Mouse (Mus musculus): ENCODE measurements at regions not wholly inside any gene's neighbourhood (a gene's known extent, or its start where the extent isn't known, plus 50 kb on each side); places are given as distances from the start of the nearest gene placed in this dataset.

GRCm38 (mm10) chr10:9534552-9534951 lies 140.5 kb downstream of the Samd5 start:
- Histone ChIP-seq H3K4me3 (ENCODE audit: low read depth, low read length) (no peak overlapping the region), H3K36me3 (ENCODE audit: control insufficient read depth, insufficient read depth, low read length) (no peaks in the 10 kb centered on the region), H3K4me2 (ENCODE audit: low read length) (no peak overlapping the region), H3K27ac (ENCODE audit: low read depth, low read length) (no peak overlapping the region), H3K27me3 (replicated peaks; ENCODE audit: control insufficient read depth, insufficient read depth, low read length) (no peaks in the 10 kb centered on the region), H3K9me3 (replicated peaks; ENCODE audit: control insufficient read depth, low read length) (no peaks in the 10 kb centered on the region), H3K4me1 (ENCODE audit: control insufficient read depth, insufficient read depth, low read length) (peaks cover 6% of the 10 kb centered on the region; the same call in 1 of the 2 replicates), H3K9ac (ENCODE audit: low read length) (no peak overlapping the region)
- ATAC-seq = peak; percentile 67
- WGBS = 31% methylated on average over 8 of the region's 8 CpGs
- DNase-seq (ENCODE audit: low spot score) = peak; percentile 55

GRCm38 (mm10) chr10:9533283-9533682 lies 141.7 kb downstream of the Samd5 start:
- H3K4me1 ChIP-seq (ENCODE audit: control insufficient read depth, insufficient read depth, low read length) = peaks cover 6% of the 10 kb centered on the region; the same call in 1 of the 2 replicates
- WGBS = 16% methylated on average over 2 of the region's 2 CpGs
- H3K9me3 ChIP-seq (replicated peaks; ENCODE audit: control insufficient read depth, low read length) = no peaks in the 10 kb centered on the region
- no peak overlapping the region for H3K27ac ChIP-seq (ENCODE audit: low read depth, low read length)
- no peaks in the 10 kb centered on the region for H3K27me3 ChIP-seq (replicated peaks; ENCODE audit: control insufficient read depth, insufficient read depth, low read length)
- H3K9ac ChIP-seq (ENCODE audit: low read length) = no peak overlapping the region
- H3K4me3 ChIP-seq (ENCODE audit: low read depth, low read length) = no peak overlapping the region
- no peak overlapping the region for H3K4me2 ChIP-seq (ENCODE audit: low read length)
- ATAC-seq (no peak), DNase-seq (ENCODE audit: low spot score) (no peak)
- H3K36me3 ChIP-seq (ENCODE audit: control insufficient read depth, insufficient read depth, low read length) = no peaks in the 10 kb centered on the region

- no peaks in the 10 kb centered on the region for H3K36me3 ChIP-seq (ENCODE audit: control insufficient read depth, insufficient read depth, low read length)
- ATAC-seq = no peak
- 21% methylated on average over 5 of the region's 5 CpGs for WGBS
These were observed 143.1 kb downstream of the Samd5 start for GRCm38 (mm10) chr10:9531931-9532330.

GRCm38 (mm10) chr10:9529408-9529807 lies 145.6 kb downstream of the Samd5 start:
- H3K27ac ChIP-seq (ENCODE audit: low read depth, low read length) = no peak overlapping the region
- H3K9me3 ChIP-seq (replicated peaks; ENCODE audit: control insufficient read depth, low read length) = no peaks in the 10 kb centered on the region
- no peak overlapping the region for H3K9ac ChIP-seq (ENCODE audit: low read length)
- DNase-seq (ENCODE audit: low spot score) (no peak), ATAC-seq (no peak)
- no peak overlapping the region for H3K4me3 ChIP-seq (ENCODE audit: low read depth, low read length)
- WGBS = 71% methylated on average over 7 of the region's 7 CpGs
- no peak overlapping the region for H3K4me2 ChIP-seq (ENCODE audit: low read length)
- H3K27me3 ChIP-seq (replicated peaks; ENCODE audit: control insufficient read depth, insufficient read depth, low read length) = no peaks in the 10 kb centered on the region
- H3K4me1 ChIP-seq (ENCODE audit: control insufficient read depth, insufficient read depth, low read length) = peaks cover 6% of the 10 kb centered on the region; the same call in 1 of the 2 replicates
- H3K36me3 ChIP-seq (ENCODE audit: control insufficient read depth, insufficient read depth, low read length) = no peaks in the 10 kb centered on the region

More at GRCm38 (mm10) chr10:9531931-9532330, 143.1 kb downstream of the Samd5 start:
- H3K4me1 ChIP-seq (ENCODE audit: control insufficient read depth, insufficient read depth, low read length) = peaks cover 6% of the 10 kb centered on the region; the same call in 1 of the 2 replicates
- H3K4me3 ChIP-seq (ENCODE audit: low read depth, low read length) = no peak overlapping the region
- DNase-seq (ENCODE audit: low spot score) = no peak
- no peak overlapping the region for H3K4me2 ChIP-seq (ENCODE audit: low read length)
- no peaks in the 10 kb centered on the region for H3K27me3 ChIP-seq (replicated peaks; ENCODE audit: control insufficient read depth, insufficient read depth, low read length)
- H3K9me3 ChIP-seq (replicated peaks; ENCODE audit: control insufficient read depth, low read length) = no peaks in the 10 kb centered on the region
- H3K9ac ChIP-seq (ENCODE audit: low read length) = no peak overlapping the region
- H3K27ac ChIP-seq (ENCODE audit: low read depth, low read length) = no peak overlapping the region

GRCm38 (mm10) chr10:9528066-9528465 lies 146.9 kb downstream of the Samd5 start:
- H3K4me2 ChIP-seq (ENCODE audit: low read length) = no peak overlapping the region
- H3K27ac ChIP-seq (ENCODE audit: low read depth, low read length) = no peak overlapping the region
- no peak overlapping the region for H3K4me3 ChIP-seq (ENCODE audit: low read depth, low read length)
- H3K36me3 ChIP-seq (ENCODE audit: control insufficient read depth, insufficient read depth, low read length) = no peaks in the 10 kb centered on the region
- DNase-seq (ENCODE audit: low spot score) (no peak), ATAC-seq (no peak)
- WGBS = 86% methylated on average over 4 of the region's 4 CpGs
- H3K9ac ChIP-seq (ENCODE audit: low read length) = no peak overlapping the region
- H3K27me3 ChIP-seq (replicated peaks; ENCODE audit: control insufficient read depth, insufficient read depth, low read length) = no peaks in the 10 kb centered on the region
- no peaks in the 10 kb centered on the region for H3K9me3 ChIP-seq (replicated peaks; ENCODE audit: control insufficient read depth, low read length)
- H3K4me1 ChIP-seq (ENCODE audit: control insufficient read depth, insufficient read depth, low read length) = peaks cover 2% of the 10 kb centered on the region; the same call in 1 of the 2 replicates

- Histone ChIP-seq H3K9ac (ENCODE audit: low read length) (no peak overlapping the region), H3K36me3 (ENCODE audit: control insufficient read depth, insufficient read depth, low read length) (no peaks in the 10 kb centered on the region), H3K9me3 (replicated peaks; ENCODE audit: control insufficient read depth, low read length) (no peaks in the 10 kb centered on the region), H3K4me1 (ENCODE audit: control insufficient read depth, insufficient read depth, low read length) (peaks cover 3% of the 10 kb centered on the region; the same call in 1 of the 2 replicates), H3K27me3 (replicated peaks; ENCODE audit: control insufficient read depth, insufficient read depth, low read length) (no peaks in the 10 kb centered on the region), H3K4me2 (ENCODE audit: low read length) (no peak overlapping the region), H3K4me3 (ENCODE audit: low read depth, low read length) (no peak overlapping the region), H3K27ac (ENCODE audit: low read depth, low read length) (no peak overlapping the region)
- ATAC-seq (peak; percentile 58; the same call in 1 of the 2 replicates), DNase-seq (ENCODE audit: low spot score) (no peak)
- 54% methylated on average over 12 of the region's 12 CpGs for WGBS
These were observed 165.1 kb downstream of the Samd5 start for GRCm38 (mm10) chr10:9509764-9510390.

- 63% methylated on average over 17 of the region's 17 CpGs for WGBS
These were observed 165.8 kb downstream of the Samd5 start for GRCm38 (mm10) chr10:9509092-9509671.

GRCm38 (mm10) chr10:9503569-9504493 lies 171.2 kb downstream of the Samd5 start:
- no peak overlapping the region for H3K4me2 ChIP-seq (ENCODE audit: low read length)
- no peaks in the 10 kb centered on the region for H3K36me3 ChIP-seq (ENCODE audit: control insufficient read depth, insufficient read depth, low read length)
- H3K27ac ChIP-seq (ENCODE audit: low read depth, low read length) = 0 out of 2 replicates have a peak overlapping the region, but pooled peaks have one; percentile 2

More at GRCm38 (mm10) chr10:9509092-9509671, 165.8 kb downstream of the Samd5 start:
- Histone ChIP-seq H3K36me3 (ENCODE audit: control insufficient read depth, insufficient read depth, low read length) (no peaks in the 10 kb centered on the region), H3K4me2 (ENCODE audit: low read length) (no peak overlapping the region), H3K27ac (ENCODE audit: low read depth, low read length) (no peak overlapping the region), H3K9ac (ENCODE audit: low read length) (no peak overlapping the region), H3K9me3 (replicated peaks; ENCODE audit: control insufficient read depth, low read length) (no peaks in the 10 kb centered on the region), H3K4me1 (ENCODE audit: control insufficient read depth, insufficient read depth, low read length) (peaks cover 9% of the 10 kb centered on the region), H3K4me3 (ENCODE audit: low read depth, low read length) (no peak overlapping the region), H3K27me3 (replicated peaks; ENCODE audit: control insufficient read depth, insufficient read depth, low read length) (no peaks in the 10 kb centered on the region)
- ATAC-seq (no peak), DNase-seq (ENCODE audit: low spot score) (no peak)

More at GRCm38 (mm10) chr10:9503569-9504493, 171.2 kb downstream of the Samd5 start:
- DNase-seq (ENCODE audit: low spot score) = peak; percentile 80
- Histone ChIP-seq H3K9ac (ENCODE audit: low read length) (no peak overlapping the region), H3K4me3 (ENCODE audit: low read depth, low read length) (no peak overlapping the region), H3K4me1 (ENCODE audit: control insufficient read depth, insufficient read depth, low read length) (peaks cover 17% of the 10 kb centered on the region), H3K9me3 (replicated peaks; ENCODE audit: control insufficient read depth, low read length) (no peaks in the 10 kb centered on the region), H3K27me3 (replicated peaks; ENCODE audit: control insufficient read depth, insufficient read depth, low read length) (no peaks in the 10 kb centered on the region)
- peak; percentile 91 for ATAC-seq
- 14% methylated on average over 11 of the region's 11 CpGs for WGBS
